Mouse (Mus musculus) retina, postnatal 1 day (tissue): ENCODE measurements around the gene Rab5c.

ENCODE experiments used
- DNase-seq: peaks from one replicate; pipeline ENCODE4 v3.0.0-alpha.2; 2012

Rab5c gene

DNA sequence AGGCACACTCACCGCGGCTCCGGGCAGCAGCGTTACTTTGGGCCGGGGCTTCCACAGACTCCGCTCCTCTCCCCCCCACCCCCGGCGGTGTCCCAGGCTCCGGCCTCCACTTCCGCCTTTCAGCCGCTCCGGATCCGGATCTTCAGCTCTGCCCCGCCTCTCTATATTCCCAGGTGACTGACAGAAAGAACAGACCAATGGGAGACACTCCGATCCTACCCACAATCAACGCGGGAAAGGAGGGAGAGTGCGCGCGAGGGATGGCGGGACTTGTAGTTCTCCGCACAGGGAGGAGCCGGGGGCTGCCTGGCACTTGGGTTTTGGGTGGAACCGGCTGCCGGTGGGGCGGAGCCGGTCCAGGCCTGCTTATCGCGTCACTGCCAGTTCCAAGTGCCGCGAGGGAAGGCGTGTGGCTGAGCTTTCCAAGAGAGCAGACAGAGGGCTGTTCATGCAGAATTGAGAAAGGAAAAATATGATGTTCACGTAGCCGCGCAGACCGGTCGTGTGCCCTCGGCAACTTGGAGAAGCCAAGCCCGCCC, at the start of gene Rab5c:
TSS of gene Rab5c (minus strand) at position 150 of the 539 bp plus-strand sequence.
- peak; percentile 99 for DNase-seq

DNA sequence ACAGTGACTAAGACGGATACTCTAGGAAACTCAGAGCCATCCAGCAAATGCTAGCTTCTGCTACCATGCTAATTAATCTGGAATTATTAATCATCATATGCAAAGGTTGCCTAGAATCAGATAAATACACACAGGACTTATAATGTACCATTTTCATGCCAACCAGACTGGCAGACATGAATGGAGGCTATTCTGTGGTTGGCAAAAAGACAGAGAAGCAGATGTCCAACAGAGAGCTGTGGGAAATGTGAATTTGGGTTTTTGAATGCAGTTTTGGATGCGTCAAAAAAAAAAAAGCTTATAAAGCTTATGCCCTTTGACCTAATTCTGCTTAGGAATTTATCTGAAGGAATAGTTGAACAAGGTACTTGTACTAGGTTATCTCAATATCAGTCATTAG, 47.8 kb upstream of the Rab5c start:
- DNase-seq = no peak

DNA sequence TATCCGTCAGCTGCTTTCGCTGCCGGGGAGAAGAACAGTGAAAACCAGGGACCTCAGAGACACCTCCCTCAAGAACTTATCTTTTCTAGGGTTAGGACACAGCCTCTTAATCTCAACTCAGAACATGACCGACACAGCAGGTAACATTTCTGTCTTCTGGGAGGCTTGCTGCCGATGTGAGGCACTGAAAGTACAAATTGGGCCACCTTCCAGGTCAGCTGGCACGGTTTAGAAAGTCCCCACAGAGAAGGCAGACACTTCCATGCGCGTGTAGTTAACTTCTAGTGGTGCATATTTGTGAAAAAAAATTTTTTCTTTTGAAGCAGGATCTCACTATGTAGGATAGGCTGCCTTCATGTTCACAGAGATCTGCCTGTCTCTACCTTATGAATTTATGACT, 46.3 kb upstream of the Rab5c start:
- no peak for DNase-seq

DNA sequence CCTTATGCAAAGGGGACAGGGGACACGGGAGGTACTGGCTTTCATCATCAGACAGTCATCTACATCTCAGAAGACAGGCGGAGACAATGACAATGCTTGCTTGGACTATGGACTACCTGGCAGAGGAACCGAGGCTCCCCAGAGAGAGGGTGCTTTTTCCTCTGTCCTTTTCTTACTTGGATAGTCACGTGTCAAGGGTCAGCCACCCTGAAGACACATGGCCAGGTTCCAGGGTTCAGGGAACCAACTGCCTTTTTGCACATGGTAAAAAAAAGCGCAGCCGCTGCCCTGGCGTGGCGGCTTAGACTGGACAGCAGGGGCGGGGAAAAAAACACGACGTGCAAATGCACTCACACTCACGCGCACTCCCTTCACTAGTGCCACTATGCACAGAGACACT, 44.6 kb upstream of the Rab5c start:
- DNase-seq = no peak

DNA sequence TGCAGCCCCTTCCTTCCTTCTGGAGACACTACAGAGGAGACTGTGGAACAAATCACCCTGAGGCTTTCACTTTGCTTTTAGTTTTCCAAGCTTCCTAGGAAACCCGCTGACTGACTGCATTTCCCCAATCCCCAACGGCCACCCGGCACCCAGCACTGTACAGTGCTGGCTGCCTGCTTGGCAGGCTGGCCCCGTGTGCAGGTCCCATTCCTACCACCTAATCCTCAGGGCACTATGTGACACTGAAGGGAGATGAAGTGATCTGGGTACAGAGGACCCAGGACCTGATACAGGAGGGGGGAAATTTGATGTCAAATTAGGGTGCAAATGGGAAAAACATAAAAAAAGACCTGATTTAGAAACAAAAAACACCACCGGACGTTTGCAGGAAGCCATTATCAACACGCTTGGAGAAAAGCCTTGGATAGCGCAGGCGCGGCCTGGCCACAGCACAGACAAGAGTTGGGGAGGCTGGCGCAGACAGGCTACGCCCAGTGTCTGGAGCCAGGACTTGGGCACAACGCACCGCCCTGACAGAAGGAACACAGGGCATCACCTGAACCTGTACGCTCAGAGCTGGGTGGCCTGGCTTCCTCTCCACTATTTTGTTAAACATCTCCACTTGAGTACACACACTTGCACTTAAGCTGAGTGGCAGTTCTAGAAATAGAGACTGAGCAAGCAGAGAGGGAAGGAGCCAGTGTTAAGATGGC, 43.9 kb upstream of the Rab5c start:
- no peak for DNase-seq

DNA sequence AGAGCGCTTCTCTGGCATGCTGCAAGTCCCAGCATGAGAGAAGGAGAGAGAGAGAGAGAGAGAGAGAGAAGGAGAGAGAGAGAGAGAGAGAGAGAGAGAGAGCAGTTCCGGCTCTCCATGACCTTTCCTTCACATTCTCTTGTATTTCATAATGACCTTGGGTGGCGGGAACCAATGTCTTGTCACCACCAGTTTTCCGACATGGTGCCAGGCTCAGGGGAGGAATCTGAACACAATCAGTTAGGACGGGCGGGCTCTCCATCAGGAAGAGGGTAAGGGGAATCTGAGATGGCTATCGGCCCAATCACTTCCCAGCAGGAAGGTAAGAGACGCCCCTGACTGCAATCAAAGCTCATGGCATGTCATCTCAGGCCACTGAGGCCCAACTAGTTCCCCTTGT, 42.2 kb upstream of the Rab5c start:
- DNase-seq = no peak

DNA sequence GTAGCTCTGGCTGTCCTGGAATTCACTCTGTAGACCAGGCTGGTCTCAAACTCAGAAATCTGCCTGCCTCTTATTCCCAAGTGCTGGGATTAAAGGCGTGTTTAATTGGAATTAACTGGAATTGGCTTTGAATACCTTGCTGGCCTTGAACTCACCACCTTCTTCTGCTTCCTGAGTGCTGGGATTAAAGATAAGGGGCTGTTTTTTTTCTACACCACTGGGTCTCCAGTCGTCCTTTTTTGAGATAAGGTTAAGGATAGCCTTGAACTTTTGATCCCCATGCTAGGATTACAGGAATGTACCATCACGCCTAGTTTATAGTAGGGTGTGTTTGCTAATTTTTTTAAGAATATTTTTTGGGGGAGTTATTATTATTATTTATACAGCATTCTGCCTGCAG, 40.1 kb upstream of the Rab5c start:
- no peak for DNase-seq

DNA sequence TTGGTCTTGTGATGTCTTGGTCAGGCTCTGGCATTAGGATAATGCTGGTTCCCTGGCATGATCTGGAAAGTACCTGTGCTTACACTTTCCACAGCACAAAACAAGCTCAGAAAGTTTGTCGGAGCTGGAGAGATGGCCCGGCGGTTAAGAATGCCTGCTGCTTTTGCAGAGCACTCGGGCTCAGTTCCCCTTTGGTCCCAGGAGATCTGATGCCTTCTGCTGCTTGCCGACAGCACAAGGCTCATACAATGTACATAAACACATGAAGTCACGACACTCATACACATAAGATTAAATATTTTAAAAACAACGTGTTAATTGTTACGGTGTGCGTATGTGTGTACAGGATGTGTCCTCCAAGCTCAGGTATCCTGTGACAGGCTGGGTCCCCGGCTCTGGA, 37.9 kb upstream of the Rab5c start:
- DNase-seq = no peak

DNA sequence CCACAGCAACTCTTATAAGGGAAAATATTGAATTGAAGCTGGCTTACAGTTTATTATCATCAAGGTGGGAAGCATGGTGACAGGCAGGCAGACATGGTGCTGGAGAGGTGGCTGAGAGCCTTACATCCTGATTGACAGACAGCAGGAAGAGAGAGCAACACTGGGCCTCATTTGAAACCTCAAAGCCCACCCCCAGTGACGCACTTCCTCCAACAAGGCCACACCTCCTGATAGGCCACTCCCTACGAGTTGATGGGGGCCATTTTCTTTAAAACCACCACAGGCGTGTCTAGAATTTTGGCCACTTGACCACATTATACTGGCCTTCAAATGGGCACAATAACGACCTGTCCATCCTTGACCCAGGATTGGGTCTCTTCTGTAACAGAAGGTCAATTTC, 36.2 kb upstream of the Rab5c start:
- no peak for DNase-seq

DNA sequence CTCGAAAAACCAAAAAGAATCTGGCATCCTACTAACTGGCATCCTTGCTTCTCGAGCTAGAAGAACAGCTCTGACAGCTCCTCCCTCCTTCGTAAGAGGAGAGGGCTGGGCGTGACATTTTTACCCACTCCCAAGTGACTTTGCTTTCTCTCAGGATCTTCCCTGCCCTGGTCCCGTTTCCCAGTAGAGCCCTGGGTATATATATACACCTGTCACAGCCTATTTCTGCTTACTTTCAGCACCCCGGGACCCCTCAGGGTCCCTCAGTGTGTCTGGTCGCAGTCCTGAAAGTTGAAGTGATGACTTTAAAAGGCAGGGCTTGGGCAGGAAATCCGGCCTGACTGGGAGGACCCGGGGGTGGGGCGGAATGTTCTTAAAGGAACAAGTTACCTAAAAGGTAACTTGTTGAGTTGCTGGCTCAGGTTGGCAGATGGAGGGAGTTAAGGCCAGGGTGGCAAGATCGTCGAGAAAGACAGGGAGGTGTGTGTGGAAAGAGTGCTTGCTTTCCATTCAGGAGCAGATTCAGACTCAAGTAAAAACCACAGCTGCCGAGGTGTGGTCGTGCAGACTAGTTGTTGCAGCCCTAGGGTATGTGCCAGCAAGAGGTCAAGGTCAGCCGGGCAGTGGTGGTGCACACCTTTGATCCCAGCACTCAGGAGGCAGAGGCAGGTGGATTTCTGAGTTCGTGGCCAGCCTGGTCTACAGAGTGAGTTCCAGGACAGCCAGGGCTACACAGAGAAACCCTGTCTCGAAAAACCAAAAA, 32.8 kb upstream of the Rab5c start, which contains the start of gene Ghdc:
TSS of gene Ghdc (minus strand) at position 312 of the 763 bp plus-strand sequence.
- peak; percentile 71 for DNase-seq

DNA sequence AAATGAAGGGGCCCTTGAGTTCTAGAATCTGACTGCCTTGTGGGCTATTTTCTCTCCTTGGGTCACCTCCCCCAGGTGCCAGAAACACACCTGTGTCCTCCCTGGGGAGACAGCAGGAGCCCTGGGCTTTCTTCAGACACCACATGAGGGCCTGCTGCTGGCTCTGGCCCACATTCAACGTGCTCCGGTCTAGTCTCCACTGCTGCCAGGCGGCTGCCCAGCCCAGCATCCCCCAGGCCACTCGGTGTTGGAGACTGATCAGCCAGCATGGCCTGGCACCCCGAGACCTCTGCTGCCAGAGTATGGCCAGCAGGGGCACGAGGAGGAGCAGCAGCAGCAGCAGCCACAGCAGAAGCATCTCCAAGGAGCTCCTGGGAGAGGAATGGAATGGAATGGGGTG, 32.0 kb upstream of the Rab5c start:
- no peak for DNase-seq

DNA sequence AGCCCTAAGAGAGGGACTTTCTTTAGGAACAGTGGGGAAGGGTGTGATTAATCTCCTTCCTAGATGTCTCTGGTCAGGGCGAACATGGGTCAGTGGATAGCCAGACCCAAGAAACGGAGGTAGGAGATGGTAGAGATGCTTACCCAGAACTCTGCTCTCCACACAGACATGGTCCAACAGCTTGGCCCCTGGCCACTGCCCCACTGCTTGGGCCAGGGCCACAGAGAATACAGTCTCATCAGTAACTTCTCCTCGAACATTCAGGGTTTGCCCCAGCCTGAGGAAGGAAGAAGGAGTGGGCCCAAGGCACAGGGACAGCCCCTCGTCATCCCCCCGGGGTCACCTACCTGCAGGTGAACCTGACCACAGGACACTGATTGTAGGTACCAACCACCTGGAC, 29.9 kb upstream of the Rab5c start:
- no peak for DNase-seq

DNA sequence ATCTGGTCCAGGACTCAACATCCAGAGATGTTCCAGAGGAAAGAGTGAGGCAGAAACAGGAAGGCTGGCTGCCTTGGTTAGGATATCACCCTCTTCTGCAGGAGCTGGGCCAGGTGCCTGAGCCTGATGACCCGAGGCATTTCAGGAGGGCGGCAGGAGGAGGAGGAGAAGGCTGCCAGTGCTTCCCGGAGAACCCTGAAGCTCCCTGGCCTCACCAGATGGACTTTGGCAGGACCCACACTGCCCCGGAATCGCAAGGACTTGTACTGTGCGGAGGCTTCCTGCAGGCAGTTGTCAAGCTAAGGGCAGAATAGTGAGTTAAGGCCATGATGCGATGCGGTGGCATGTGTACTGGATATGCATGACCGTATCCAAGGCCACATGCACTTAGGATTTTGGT, 28.7 kb upstream of the Rab5c start:
- DNase-seq = no peak

DNA sequence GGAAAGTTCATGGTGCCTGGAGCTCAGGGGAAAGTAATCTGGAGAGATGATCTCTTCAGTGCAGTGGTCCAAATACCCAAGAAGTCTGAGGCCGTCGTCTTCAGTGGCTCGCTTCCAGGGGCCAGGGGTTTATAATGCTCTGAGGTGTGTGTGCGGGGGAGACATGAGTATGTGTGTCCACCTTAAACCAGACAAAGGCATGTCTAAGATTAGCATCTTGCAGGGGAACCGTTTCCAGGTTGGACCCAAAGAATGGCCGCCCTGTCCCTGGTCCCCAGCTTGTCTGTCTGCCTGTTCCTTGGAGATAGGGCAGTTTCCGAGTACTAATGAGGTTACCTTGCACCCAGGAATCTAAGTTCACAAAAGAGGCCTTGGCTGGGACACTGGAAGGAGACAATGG, 24.8 kb upstream of the Rab5c start, which contains the start of gene Hcrt:
TSS of gene Hcrt (minus strand) at position 101 of the 400 bp plus-strand sequence.
- DNase-seq = no peak

DNA sequence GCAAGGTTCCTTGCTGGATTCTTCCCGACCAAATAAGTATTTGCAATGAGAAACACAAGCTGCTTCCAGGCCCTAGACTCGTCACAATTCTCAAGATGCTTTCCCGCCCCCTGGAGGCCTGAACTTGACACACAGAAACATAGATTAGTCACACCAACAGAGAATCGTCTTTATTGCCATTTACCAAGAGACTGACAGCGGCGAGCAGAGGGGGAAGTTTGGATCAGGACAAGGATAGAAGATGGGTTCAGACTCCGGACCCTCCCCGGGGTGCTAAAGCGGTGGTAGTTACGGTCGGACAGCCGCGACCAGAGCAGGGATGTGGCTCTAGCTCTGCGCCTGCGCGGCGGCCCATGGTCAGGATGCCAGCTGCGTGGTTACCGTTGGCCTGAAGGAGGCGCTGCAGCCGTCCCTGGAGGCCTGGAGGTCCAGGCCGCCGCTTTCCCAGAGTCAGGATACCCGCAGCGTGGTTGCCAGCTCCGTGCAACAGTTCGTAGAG, 23.6 kb upstream of the Rab5c start:
- peak; percentile 92 for DNase-seq

DNA sequence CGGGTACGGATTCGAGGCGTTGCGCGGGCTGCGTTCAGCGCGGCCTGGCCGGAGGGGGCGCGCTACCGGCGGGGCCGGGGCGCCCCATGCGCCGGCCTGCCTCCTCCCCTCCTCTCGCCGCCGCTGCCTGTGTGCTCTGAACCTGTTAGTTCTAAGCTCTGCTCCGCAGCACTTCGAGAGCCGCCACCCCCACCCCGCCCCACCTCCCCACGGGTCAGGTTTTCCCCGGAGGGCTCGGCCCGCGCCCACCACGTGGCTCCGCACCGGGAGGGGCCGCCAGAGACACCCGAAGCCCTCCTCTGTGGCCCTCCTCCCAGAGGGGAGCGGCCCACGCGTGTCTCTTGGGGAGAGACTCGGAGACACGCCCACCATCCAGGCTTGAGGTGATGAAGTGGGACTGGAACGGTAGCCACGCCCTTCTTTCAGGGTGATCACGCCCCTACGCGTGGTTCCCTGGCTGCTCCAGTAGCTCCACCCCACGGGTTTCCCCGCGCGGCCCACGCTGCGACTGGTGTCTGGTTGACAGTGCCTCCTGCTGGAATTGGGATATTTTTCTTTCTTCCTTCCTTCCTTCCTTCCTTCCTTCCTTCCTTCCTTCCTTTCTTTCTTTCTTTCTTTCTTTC, 21.7 kb upstream of the Rab5c start, which contains the start of gene Kcnh4:
TSS of gene Kcnh4 (minus strand) at position 332 of the 623 bp plus-strand sequence.
- peak; percentile 81 for DNase-seq

DNA sequence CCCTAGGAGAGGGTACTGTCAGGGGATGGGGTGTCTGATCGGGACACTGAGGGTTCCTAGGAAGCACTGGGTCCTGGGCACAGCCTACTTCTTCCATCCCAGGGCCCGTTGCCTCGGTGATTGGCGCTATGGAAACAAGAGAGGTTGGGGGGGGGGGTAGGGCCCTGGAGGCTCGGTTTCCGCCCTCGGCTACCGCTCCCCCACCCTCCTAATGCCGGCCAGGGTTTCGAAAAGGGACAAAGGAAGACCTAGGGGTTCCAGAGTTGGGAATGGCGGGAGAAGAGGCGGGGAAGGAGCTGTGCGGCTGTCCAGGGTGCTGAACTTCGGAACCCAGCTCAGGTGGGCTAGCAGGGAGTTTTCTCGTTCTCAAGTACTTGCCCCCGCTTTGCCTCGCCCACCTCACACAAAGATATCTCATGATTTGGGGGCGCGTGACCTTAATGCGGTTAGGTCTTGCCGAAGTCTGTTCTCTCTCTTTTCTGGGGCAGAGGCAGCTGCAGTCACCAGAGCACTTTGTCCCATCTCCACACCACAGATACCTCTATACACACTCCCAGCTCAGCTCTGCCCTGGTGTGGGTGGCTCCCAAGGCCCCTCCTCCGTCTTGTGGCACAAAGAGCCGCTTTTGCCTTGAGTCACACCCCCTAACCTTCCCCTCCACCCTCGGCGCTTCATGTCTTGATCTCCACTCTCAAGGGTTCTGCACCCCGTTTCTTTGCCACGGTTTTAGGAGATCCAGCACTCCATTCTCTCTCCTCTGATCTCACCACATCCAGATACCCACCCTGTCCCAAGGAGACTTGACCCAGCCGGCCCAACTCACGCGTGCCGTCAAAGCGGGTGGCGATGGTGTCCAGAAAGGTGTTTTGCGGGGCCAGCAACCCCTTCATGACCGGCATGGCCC, 20.9 kb upstream of the Rab5c start:
- DNase-seq = peak; percentile 73

DNA sequence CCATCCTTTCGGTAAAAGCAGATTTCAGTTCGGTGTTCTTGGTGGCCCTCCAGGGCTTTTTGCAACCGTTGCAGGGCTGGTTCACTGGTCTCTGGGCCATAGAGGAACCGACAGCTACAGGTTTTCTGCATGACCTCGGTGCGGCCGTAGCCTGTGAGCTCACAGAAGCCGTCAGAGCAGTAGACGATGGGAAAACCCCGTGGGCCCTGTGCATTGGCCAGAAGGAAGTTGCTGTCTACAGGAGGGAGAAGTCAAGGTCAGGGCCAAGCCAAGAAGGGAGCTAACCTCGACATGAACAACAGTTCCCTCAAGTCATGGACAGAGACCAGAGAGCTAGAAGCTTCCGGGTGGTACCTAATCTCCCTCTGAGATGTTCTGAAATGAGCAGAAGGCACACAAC, 19.6 kb upstream of the Rab5c start:
- DNase-seq = no peak

DNA sequence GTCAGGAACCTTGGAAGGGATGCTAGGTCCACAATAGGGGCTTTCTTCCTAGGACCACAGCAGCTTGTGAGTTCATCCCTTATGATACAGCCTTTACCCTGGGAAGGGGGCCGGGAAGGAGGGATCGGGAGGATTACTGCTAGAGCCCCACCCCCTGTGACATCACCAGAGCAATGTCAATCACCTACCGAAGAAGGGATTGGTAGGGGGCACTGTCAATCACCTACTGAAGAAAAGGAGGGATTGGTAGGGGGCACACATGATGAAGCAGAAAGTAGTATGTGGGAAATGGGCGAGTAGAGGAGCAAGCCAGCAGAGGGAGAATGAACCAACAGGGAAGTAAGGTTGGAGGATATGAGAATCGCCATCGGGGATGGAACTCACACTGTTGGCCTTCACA, 18.5 kb upstream of the Rab5c start:
- DNase-seq = peak; percentile 35

DNA sequence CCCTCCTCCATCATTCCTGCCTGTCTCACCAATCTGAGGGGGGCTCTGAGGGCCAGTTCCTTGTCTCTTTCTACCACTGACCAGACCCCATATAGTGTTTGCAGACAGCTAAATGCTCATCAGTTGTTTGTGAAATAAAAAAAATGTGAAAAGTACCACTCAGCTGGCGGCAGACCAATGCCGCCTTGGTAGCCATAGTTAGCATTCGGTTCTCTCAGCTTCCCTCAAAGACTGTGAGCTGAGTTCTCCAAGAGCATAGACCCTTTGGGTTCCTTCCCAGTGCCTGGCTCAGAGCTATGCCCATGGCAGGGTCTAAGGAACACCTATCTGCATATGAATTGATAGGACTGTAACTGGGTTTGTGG, 16.7 kb upstream of the Rab5c start:
- no peak for DNase-seq

DNA sequence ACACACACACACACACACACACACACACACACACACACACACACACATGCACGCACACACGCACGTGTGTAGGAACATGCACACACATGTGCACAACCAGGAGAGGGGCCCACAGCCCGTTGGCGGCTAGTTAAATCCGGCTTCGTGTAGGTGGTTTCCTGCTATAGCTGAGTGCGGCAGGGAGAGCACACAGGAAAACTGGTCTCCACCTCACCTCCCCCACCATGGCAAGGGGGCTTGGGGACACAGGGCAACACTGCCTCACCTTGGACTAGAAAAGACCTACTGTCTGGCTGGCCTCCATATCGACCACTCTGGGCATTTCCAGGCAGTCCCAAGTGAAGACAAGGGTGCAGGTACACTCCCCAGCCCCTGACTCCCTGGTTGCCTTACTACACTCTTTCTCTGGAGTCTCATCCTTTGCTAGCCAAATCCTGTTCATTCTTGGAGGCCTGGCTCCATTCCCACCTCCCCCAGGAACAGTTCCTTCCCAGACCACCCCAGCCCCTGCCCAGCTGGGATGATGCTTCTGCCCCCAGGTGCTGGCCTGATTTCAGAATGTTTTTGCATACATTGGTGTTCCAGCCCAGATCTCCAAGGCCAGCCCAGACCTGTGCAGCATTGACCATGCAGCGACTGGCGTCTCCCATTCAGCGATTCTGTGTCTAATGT, 16.1 kb upstream of the Rab5c start:
- no peak for DNase-seq

DNA sequence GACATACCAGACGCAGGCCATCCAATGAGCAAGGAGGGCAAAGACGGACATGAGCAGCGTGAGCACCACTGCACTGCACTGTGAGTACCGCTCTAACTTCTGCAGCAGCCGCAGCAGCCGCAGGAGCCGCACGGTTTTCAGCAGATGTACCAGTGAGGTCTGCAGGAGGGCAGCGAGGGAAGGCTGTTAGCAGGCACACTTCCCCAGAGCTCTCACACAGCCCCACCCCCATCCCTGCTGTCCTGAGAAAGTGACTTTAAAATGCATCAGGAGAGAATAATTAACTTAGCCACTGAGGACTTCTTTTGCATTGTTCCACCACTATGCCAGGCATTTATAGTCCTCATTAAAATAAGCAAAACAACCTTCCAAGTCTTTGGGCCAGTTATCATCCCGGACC, 14.3 kb upstream of the Rab5c start:
- no peak for DNase-seq
